In genomic region chr12:76081557-76082211, GRCm38 (mm10) we compare ENCODE assay signal across 8 mouse cellular contexts.
DNase-seq lines count a peak whose midpoint lies in the region; ATAC-seq and TF ChIP-seq lines count a peak whose summit lies in the region.

No protein-coding gene starts in this region.

- peak overlapping the region; percentile 48 for H3K4me2 ChIP-seq in kidney, postnatal 0 days (ENCODE audit: low read length)
- peak overlapping the region; percentile 51 for H3K4me2 ChIP-seq in midbrain, embryonic 14.5 days (ENCODE audit: low read length)

- no peaks in the 10 kb centered on the region for H3K27me3 ChIP-seq in kidney, postnatal 0 days (ENCODE audit: insufficient read depth, low read length)
- H3K27me3 ChIP-seq in midbrain, embryonic 14.5 days (ENCODE audit: control insufficient read depth, insufficient read depth, low read length): no peaks in the 10 kb centered on the region

- H3K9me3 ChIP-seq in kidney, postnatal 0 days (replicated peaks; ENCODE audit: low read length): no peaks in the 10 kb centered on the region
- H3K9me3 ChIP-seq in midbrain, embryonic 14.5 days (ENCODE audit: control insufficient read depth, low read length): no peaks in the 10 kb centered on the region

- no peak overlapping the region; the same call in 1 of the 2 replicates for H3K9ac ChIP-seq in kidney, postnatal 0 days (ENCODE audit: low read depth, low read length)
- H3K9ac ChIP-seq in midbrain, embryonic 14.5 days (replicated peaks; ENCODE audit: low read length): peak overlapping the region; percentile 52

- WGBS in kidney, postnatal 0 days: 12% methylated on average over 22 of the region's 22 CpGs
- 6% methylated on average over 22 of the region's 22 CpGs for WGBS in midbrain, embryonic 14.5 days

- TF ChIP-seq CTCF in kidney, postnatal 0 days (IDR thresholded peaks at IDR 0.05; ENCODE audit: low read depth): no peak

- no peaks in the 10 kb centered on the region for H3K4me1 ChIP-seq in kidney, postnatal 0 days (replicated peaks; ENCODE audit: insufficient read depth, low read length)
- peaks cover 12% of the 10 kb centered on the region for H3K4me1 ChIP-seq in midbrain, embryonic 14.5 days (ENCODE audit: control insufficient read depth, insufficient read depth, low read length)

- DNase-seq in kidney, postnatal 0 days (ENCODE audit: low spot score): peak; percentile 39
- no peak for DNase-seq in kidney, postnatal 25 days
- DNase-seq in cerebellum, adult 8-10 months: peak; percentile 89
- DNase-seq in frontal cortex, adult 2 months (ENCODE audit: extremely low spot score in 1 of 2, low spot score in 1 of 2): peak; percentile 62 to 86
- peak; percentile 77 to 78 for DNase-seq in layer of hippocampus, postnatal 36 days
- peak; percentile 88 for DNase-seq in midbrain, embryonic 14.5 days
- DNase-seq in ovary, postnatal 10 days (ENCODE audit: low spot score): no peak
- DNase-seq in ovary, postnatal 14 days (ENCODE audit: low spot score): no peak

- ATAC-seq in kidney, postnatal 0 days (replicated peaks; ENCODE audit: low FRiP score, low read depth): peak; percentile 52; the same call in 1 of the 2 replicates
- peak; percentile 86 for ATAC-seq in midbrain, embryonic 14.5 days (ENCODE audit: low FRiP score, low TSS enrichment)

- H3K36me3 ChIP-seq in kidney, postnatal 0 days (ENCODE audit: insufficient read depth, low read length): peaks cover 10% of the 10 kb centered on the region; the same call in 1 of the 2 replicates
- 0 out of 2 replicates have a peak, but pooled peaks cover under 1% of the 10 kb centered on the region for H3K36me3 ChIP-seq in midbrain, embryonic 14.5 days (ENCODE audit: control insufficient read depth, insufficient read depth, low read length)

- H3K4me3 ChIP-seq in kidney, postnatal 0 days (replicated peaks; ENCODE audit: low read depth, low read length): 0 out of 2 replicates have a peak overlapping the region, but pooled peaks have one; percentile 1
- peak overlapping the region; percentile 39 for H3K4me3 ChIP-seq in midbrain, embryonic 14.5 days (replicated peaks; ENCODE audit: low read depth, low read length)

- no peak overlapping the region for H3K27ac ChIP-seq in kidney, postnatal 0 days
- peak overlapping the region; percentile 87 for H3K27ac ChIP-seq in midbrain, embryonic 14.5 days (replicated peaks; ENCODE audit: low read depth, low read length)

Comparison
In these comparisons a context has a peak if more than half of its experiments do, and no peak if none do; other contexts are left out.
1. DNase-seq: peak in kidney, postnatal 0 days (single experiment), cerebellum, adult 8-10 months (single experiment), frontal cortex, adult 2 months (2 of 2), layer of hippocampus, postnatal 36 days (2 of 2) and midbrain, embryonic 14.5 days (single experiment); none in kidney, postnatal 25 days (0 of 2), ovary, postnatal 10 days (single experiment) and ovary, postnatal 14 days (single experiment).